Mouse (Mus musculus) ES-Bruce4 (cell line): Measurements from ENCODE around the gene Pnpo.

Experiments used
- CTCF ChIP-seq: IDR thresholded peaks from one replicate; pipeline ENCODE4 v1.8.1; 2011; ENCODE audit warnings: low read depth, low read length
- POLR2A ChIP-seq: IDR thresholded peaks from one replicate; pipeline ENCODE4 v1.8.1; 2011; ENCODE audit warnings: low read length; ENCODE audit not compliant: insufficient read depth

DNA sequence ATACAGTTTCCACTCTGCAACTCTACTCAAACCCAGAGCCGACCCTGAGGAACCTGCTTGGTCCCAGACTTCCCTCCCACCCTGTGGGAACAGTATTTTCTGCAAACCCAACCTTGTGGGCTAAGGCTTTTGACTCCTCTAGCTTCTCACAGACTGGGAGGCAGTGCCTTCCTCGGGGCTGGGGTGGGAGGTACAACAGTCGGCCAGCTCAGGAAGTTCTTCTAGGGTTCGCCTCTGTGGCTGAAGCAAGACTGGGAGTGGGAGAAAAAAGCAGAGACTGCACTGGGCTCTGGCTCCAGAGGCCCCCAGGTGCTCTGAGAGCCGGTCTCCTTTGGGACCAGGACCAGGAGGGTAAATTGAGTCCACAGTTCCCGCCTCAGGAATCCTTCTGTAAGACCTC, 9.1 kb upstream of the Pnpo start:
- TF ChIP-seq CTCF: no peak
- no peak for TF ChIP-seq POLR2A
